Mouse (Mus musculus) heart, postnatal 0 days (tissue): Measurements from ENCODE around the gene Hrh1.

Experiments used
- CTCF ChIP-seq: IDR thresholded peaks from 2 replicates; pipeline ENCODE4 v1.5.1; 2016; ENCODE audit warnings: antibody characterized with exemption, control low read depth, low read depth
- EP300 ChIP-seq: IDR thresholded peaks from 2 replicates; pipeline ENCODE4 v1.6.1; 2016; ENCODE audit warnings: antibody characterized with exemption, low read depth

- TF ChIP-seq EP300 (no peak), CTCF (no peak)
Observed at GRCm38 (mm10) chr6:114423051-114423676, 25.4 kb downstream of the Hrh1 start.
